Mouse (Mus musculus): ENCODE data around the gene Gm17359. TPM values are rescaled to one million over a fixed set of nuclear protein-coding genes. Genes with fewer than 3 reads are reported as not detected.

Gm17359 gene
- polyA plus RNA-seq, 1 experiment from 2014 or later, result 0.17 TPM

GRCm38 (mm10) chr3:79415929-79416328 lies 79.5 kb downstream of the Gm17359 start:
- H3K4me2 ChIP-seq (ENCODE audit: low read length), result no peak overlapping the region
- H3K36me3 ChIP-seq (ENCODE audit: control insufficient read depth, insufficient read depth, low read length), result no peaks in the 10 kb centered on the region
- H3K9ac ChIP-seq (ENCODE audit: low read length), result no peak overlapping the region
- no peak for ATAC-seq
- no peaks in the 10 kb centered on the region for H3K27me3 ChIP-seq (replicated peaks; ENCODE audit: control insufficient read depth, insufficient read depth, low read length)
- DNase-seq (ENCODE audit: low spot score), result no peak
- H3K27ac ChIP-seq (ENCODE audit: low read depth, low read length), result no peak overlapping the region
- no peak overlapping the region for H3K4me3 ChIP-seq (ENCODE audit: low read depth, low read length)
- H3K4me1 ChIP-seq (ENCODE audit: control insufficient read depth, insufficient read depth, low read length), result peaks cover 13% of the 10 kb centered on the region
- H3K9me3 ChIP-seq (replicated peaks; ENCODE audit: control insufficient read depth, low read length), result no peaks in the 10 kb centered on the region

GRCm38 (mm10) chr3:79416944-79417680 lies 80.7 kb downstream of the Gm17359 start:
- Histone ChIP-seq H3K4me1 (ENCODE audit: control insufficient read depth, insufficient read depth, low read length) (peaks cover 13% of the 10 kb centered on the region), H3K27me3 (replicated peaks; ENCODE audit: control insufficient read depth, insufficient read depth, low read length) (no peaks in the 10 kb centered on the region), H3K27ac (ENCODE audit: low read depth, low read length) (peak overlapping the region; percentile 82), H3K9ac (ENCODE audit: low read length) (no peak overlapping the region), H3K4me3 (ENCODE audit: low read depth, low read length) (no peak overlapping the region), H3K9me3 (replicated peaks; ENCODE audit: control insufficient read depth, low read length) (no peaks in the 10 kb centered on the region), H3K4me2 (ENCODE audit: low read length) (peak overlapping the region; percentile 3; the same call in 1 of the 2 replicates), H3K36me3 (ENCODE audit: control insufficient read depth, insufficient read depth, low read length) (no peaks in the 10 kb centered on the region)
- WGBS, result 7% methylated on average over 4 of the region's 4 CpGs
- DNase-seq (ENCODE audit: low spot score) (peak; percentile 95), ATAC-seq (peak; percentile 94)

GRCm38 (mm10) chr3:79418921-79419320 lies 82.5 kb downstream of the Gm17359 start:
- ATAC-seq, result no peak
- no peak for DNase-seq (ENCODE audit: low spot score)
- H3K9me3 ChIP-seq (replicated peaks; ENCODE audit: control insufficient read depth, low read length), result no peaks in the 10 kb centered on the region
- H3K27me3 ChIP-seq (replicated peaks; ENCODE audit: control insufficient read depth, insufficient read depth, low read length), result no peaks in the 10 kb centered on the region
- H3K36me3 ChIP-seq (ENCODE audit: control insufficient read depth, insufficient read depth, low read length), result no peaks in the 10 kb centered on the region
- H3K4me2 ChIP-seq (ENCODE audit: low read length), result no peak overlapping the region
- H3K4me1 ChIP-seq (ENCODE audit: control insufficient read depth, insufficient read depth, low read length), result peaks cover 13% of the 10 kb centered on the region
- no peak overlapping the region for H3K4me3 ChIP-seq (ENCODE audit: low read depth, low read length)
- WGBS, result 91% methylated on average over 14 of the region's 14 CpGs
- H3K9ac ChIP-seq (ENCODE audit: low read length), result no peak overlapping the region
- H3K27ac ChIP-seq (ENCODE audit: low read depth, low read length), result no peak overlapping the region

GRCm38 (mm10) chr3:79425441-79425840 lies 89.0 kb downstream of the Gm17359 start:
- Histone ChIP-seq H3K4me2 (ENCODE audit: low read length) (no peak overlapping the region), H3K27ac (ENCODE audit: low read depth, low read length) (no peak overlapping the region), H3K4me1 (ENCODE audit: control insufficient read depth, insufficient read depth, low read length) (no peaks in the 10 kb centered on the region), H3K27me3 (replicated peaks; ENCODE audit: control insufficient read depth, insufficient read depth, low read length) (no peaks in the 10 kb centered on the region), H3K36me3 (ENCODE audit: control insufficient read depth, insufficient read depth, low read length) (no peaks in the 10 kb centered on the region), H3K9ac (ENCODE audit: low read length) (no peak overlapping the region), H3K4me3 (ENCODE audit: low read depth, low read length) (no peak overlapping the region), H3K9me3 (replicated peaks; ENCODE audit: control insufficient read depth, low read length) (no peaks in the 10 kb centered on the region)
- WGBS, result 86% methylated on average over 1 of the region's 1 CpGs
- DNase-seq (ENCODE audit: low spot score) (no peak), ATAC-seq (no peak)

- Histone ChIP-seq H3K9ac (ENCODE audit: low read length) (no peak overlapping the region), H3K4me3 (ENCODE audit: low read depth, low read length) (no peak overlapping the region), H3K4me1 (ENCODE audit: control insufficient read depth, insufficient read depth, low read length) (no peaks in the 10 kb centered on the region), H3K9me3 (replicated peaks; ENCODE audit: control insufficient read depth, low read length) (no peaks in the 10 kb centered on the region), H3K36me3 (ENCODE audit: control insufficient read depth, insufficient read depth, low read length) (no peaks in the 10 kb centered on the region), H3K27me3 (replicated peaks; ENCODE audit: control insufficient read depth, insufficient read depth, low read length) (no peaks in the 10 kb centered on the region), H3K4me2 (ENCODE audit: low read length) (no peak overlapping the region), H3K27ac (ENCODE audit: low read depth, low read length) (no peak overlapping the region)
- no peak for ATAC-seq
- DNase-seq (ENCODE audit: low spot score), result no peak
Observed at GRCm38 (mm10) chr3:79433593-79433992, 97.1 kb downstream of the Gm17359 start.

GRCm38 (mm10) chr3:79434436-79434835 lies 98.0 kb downstream of the Gm17359 start:
- Histone ChIP-seq H3K27me3 (replicated peaks; ENCODE audit: control insufficient read depth, insufficient read depth, low read length) (no peaks in the 10 kb centered on the region), H3K9me3 (replicated peaks; ENCODE audit: control insufficient read depth, low read length) (no peaks in the 10 kb centered on the region), H3K27ac (ENCODE audit: low read depth, low read length) (no peak overlapping the region), H3K36me3 (ENCODE audit: control insufficient read depth, insufficient read depth, low read length) (no peaks in the 10 kb centered on the region), H3K4me2 (ENCODE audit: low read length) (no peak overlapping the region), H3K9ac (ENCODE audit: low read length) (no peak overlapping the region), H3K4me3 (ENCODE audit: low read depth, low read length) (no peak overlapping the region), H3K4me1 (ENCODE audit: control insufficient read depth, insufficient read depth, low read length) (no peaks in the 10 kb centered on the region)
- DNase-seq (ENCODE audit: low spot score) (no peak), ATAC-seq (no peak)
- WGBS, result 77% methylated on average over 9 of the region's 9 CpGs

- Histone ChIP-seq H3K27me3 (replicated peaks; ENCODE audit: control insufficient read depth, insufficient read depth, low read length) (no peaks in the 10 kb centered on the region), H3K9ac (ENCODE audit: low read length) (no peak overlapping the region), H3K4me1 (ENCODE audit: control insufficient read depth, insufficient read depth, low read length) (no peaks in the 10 kb centered on the region), H3K9me3 (replicated peaks; ENCODE audit: control insufficient read depth, low read length) (no peaks in the 10 kb centered on the region), H3K4me3 (ENCODE audit: low read depth, low read length) (no peak overlapping the region), H3K27ac (ENCODE audit: low read depth, low read length) (no peak overlapping the region), H3K36me3 (ENCODE audit: control insufficient read depth, insufficient read depth, low read length) (no peaks in the 10 kb centered on the region), H3K4me2 (ENCODE audit: low read length) (no peak overlapping the region)
- 39% methylated on average over 5 of the region's 5 CpGs for WGBS
- ATAC-seq, result no peak
- no peak for DNase-seq (ENCODE audit: low spot score)
Observed at GRCm38 (mm10) chr3:79434985-79435384, 98.5 kb downstream of the Gm17359 start.

GRCm38 (mm10) chr3:79436186-79436585 lies 99.7 kb downstream of the Gm17359 start:
- no peak for DNase-seq (ENCODE audit: low spot score)
- 76% methylated on average over 7 of the region's 7 CpGs for WGBS
- Histone ChIP-seq H3K4me3 (ENCODE audit: low read depth, low read length) (no peak overlapping the region), H3K27me3 (replicated peaks; ENCODE audit: control insufficient read depth, insufficient read depth, low read length) (no peaks in the 10 kb centered on the region), H3K9me3 (replicated peaks; ENCODE audit: control insufficient read depth, low read length) (no peaks in the 10 kb centered on the region), H3K36me3 (ENCODE audit: control insufficient read depth, insufficient read depth, low read length) (no peaks in the 10 kb centered on the region), H3K27ac (ENCODE audit: low read depth, low read length) (no peak overlapping the region), H3K4me2 (ENCODE audit: low read length) (no peak overlapping the region), H3K4me1 (ENCODE audit: control insufficient read depth, insufficient read depth, low read length) (no peaks in the 10 kb centered on the region), H3K9ac (ENCODE audit: low read length) (no peak overlapping the region)
- ATAC-seq, result no peak

- Histone ChIP-seq H3K9ac (ENCODE audit: low read length) (no peak overlapping the region), H3K9me3 (replicated peaks; ENCODE audit: control insufficient read depth, low read length) (no peaks in the 10 kb centered on the region), H3K36me3 (ENCODE audit: control insufficient read depth, insufficient read depth, low read length) (no peaks in the 10 kb centered on the region), H3K4me2 (ENCODE audit: low read length) (no peak overlapping the region), H3K4me3 (ENCODE audit: low read depth, low read length) (no peak overlapping the region), H3K27ac (ENCODE audit: low read depth, low read length) (no peak overlapping the region), H3K27me3 (replicated peaks; ENCODE audit: control insufficient read depth, insufficient read depth, low read length) (no peaks in the 10 kb centered on the region), H3K4me1 (ENCODE audit: control insufficient read depth, insufficient read depth, low read length) (no peaks in the 10 kb centered on the region)
- DNase-seq (ENCODE audit: low spot score), result no peak
- 93% methylated on average over 3 of the region's 3 CpGs for WGBS
- ATAC-seq, result no peak
Observed at GRCm38 (mm10) chr3:79438276-79438675, 101.8 kb downstream of the Gm17359 start.
